Mouse (Mus musculus) cerebral cortex, adult 2 months (tissue): ENCODE results near the gene Gnaz.

Experiments used
- WGBS: fragments of 180-500 bp; shearing (Covaris S2); methylation state at CpG from one replicate; pipeline ENCODE4 v1.1.7; 2018; 5-methylcytosine and 5-hydroxymethylcytosine counted together

The Gnaz gene

DNA sequence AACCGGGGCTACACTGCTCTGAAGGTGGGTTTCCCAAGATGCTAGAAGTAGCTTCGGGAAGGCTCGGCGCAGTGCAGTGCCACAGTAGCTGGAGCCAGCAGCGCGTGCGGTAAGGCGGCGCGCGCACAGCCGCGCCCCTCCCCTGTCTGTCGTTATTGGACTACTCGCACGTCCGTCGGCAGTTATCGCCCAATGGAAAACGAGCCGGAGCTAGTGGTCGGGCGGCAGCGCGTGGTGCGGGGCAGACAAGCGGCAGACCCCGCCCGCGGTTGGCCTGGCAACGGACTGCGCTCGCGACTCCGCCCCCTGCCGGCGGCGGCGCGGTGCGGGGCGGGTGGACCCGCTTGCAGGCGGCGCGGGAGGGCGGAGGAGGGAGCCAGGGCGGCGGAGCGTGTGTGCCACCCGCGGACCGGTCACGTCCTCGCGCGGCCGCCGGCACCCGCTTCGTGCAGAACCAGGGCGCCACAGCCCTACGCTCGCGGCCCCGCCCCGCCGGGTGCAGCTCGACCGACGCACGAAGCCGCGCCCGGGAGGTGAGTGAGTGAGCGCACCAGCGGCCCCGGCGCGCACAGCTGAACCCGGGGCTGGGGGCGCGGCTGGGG lies at the start of gene Gnaz:
Gene Gnaz (plus strand): TSS at position 328 of the 602 bp plus-strand sequence.
- WGBS, result under 1% methylated on average over 82 of the region's 83 CpGs

DNA sequence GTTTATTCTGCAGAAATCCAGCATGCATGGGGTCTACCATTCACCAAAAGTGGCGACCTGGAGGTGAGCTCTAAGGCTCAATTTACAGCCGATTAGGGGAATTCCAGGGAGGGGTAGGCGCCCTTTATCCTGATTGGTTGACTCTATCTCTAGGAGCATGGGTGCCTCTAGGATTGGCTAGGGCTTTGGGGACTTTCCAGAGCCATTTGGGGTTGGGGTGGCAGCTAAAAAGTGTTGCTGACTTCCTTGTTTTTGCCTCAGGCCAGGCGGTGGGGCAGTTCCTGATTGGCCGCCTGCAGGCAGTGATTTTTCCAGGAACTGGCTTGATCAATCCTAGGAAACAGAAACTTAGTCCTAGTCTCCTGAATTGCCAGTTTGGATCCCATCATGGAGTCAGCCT lies 47.7 kb upstream of the Gnaz start:
- 53% methylated on average over 5 of the region's 5 CpGs for WGBS

DNA sequence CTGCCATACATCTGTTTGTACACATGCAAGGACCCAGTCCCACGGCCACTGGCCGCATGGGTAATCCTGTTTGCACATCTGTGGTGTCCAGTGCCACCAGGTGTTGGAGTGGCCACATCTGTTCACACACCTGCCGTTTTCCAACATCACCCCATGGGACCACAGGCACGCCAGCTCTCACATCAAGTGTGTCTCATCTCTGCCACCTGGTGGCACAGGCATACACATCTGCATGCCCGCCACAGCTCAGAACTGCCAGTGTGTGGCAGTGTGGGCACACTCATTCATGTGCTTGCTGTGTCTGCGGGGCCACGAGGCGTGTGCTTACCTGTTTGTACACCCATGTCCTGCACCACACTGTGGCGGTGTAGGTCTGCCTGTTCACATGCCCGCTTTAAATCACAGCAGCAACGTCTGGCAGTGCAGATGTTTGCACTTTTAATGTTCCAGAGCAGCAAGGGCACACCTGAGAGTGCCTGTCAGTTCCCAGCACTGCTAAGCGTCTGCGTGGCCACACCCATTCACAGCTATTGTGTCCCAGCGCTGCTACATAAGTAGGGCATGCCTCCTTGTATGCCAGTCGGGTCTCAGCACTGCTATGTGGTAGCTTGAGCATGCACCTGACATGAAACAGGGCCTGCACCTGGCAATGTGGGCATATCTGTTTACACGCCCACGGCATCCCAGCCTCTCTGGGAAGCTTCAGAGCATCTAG lies 46.0 kb upstream of the Gnaz start:
- WGBS, result 39% methylated on average over 17 of the region's 17 CpGs

- 89% methylated on average over 11 of the region's 11 CpGs for WGBS
Observed at GRCm38 (mm10) chr10:74921614-74922013, 45.4 kb upstream of the Gnaz start.

- WGBS, result 19% methylated on average over 6 of the region's 6 CpGs
Observed at GRCm38 (mm10) chr10:74922763-74923162, 44.2 kb upstream of the Gnaz start.

DNA sequence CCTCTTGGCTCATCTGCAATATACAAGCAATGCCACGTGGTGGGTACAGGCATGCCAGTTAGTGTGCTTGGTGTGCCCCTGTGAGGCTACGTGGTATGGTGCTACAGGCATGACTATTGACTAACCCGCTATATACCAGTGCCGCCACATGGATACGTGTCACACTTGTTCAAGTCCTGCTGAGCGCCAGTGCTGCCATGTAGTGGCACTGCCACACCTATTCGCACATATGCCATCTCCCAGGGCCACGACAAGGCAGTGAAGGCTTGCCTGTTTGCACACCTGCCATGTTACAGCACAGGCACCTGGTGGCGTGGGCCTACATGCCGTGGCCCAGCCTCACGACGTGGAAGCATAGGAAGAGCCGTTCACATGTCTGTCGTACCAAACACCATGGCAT lies 42.7 kb upstream of the Gnaz start:
- 93% methylated on average over 14 of the region's 14 CpGs for WGBS

DNA sequence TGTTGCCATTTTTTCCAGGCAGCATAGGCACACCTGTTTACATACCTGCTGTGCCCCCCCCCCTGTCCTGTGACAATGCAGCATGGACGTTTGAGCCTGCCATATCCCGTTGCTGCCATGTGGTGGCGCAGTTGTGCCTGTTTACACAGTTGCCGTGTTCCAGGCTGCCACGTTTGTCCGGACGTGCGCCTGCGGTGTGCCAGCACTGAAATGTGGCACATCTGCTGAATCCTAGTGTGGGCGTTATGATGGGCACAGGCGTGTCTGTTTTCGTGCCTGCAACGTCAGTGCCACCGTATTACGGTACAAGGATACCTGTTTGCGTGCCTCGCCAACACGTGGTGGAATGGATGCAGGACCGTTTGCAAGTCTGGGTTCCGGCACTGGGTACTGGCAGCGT lies 41.7 kb upstream of the Gnaz start:
- WGBS, result 7% methylated on average over 21 of the region's 21 CpGs

DNA sequence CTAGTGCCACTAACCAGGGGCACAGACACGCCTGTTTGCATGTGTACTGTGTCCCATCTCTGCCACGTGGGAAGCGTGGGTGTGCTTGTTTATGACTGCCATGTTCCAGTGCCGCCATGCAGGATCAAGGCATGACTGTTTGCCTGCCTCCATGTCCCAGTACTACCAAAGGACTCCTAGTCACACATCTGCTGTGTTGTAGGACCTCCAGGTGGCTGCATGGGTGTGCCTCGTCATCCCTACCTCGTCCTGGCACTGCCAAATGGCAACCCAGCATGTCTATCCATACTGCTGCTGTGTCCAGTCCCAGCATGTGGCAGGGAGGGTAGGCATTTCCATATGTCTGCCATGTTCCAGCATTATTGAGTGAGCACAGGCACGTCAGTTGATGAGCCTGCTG lies 38.7 kb upstream of the Gnaz start:
- WGBS, result 83% methylated on average over 7 of the region's 7 CpGs

- 72% methylated on average over 6 of the region's 6 CpGs for WGBS
Observed at GRCm38 (mm10) chr10:74929578-74929977, 37.4 kb upstream of the Gnaz start.

- 70% methylated on average over 3 of the region's 3 CpGs for WGBS
Observed at GRCm38 (mm10) chr10:74930541-74930940, 36.4 kb upstream of the Gnaz start.

GRCm38 (mm10) chr10:74931631-74932030 lies 35.3 kb upstream of the Gnaz start:
- WGBS, result 78% methylated on average over 6 of the region's 6 CpGs

- WGBS, result 88% methylated on average over 6 of the region's 6 CpGs
Observed at GRCm38 (mm10) chr10:74932487-74932886, 34.5 kb upstream of the Gnaz start.

- 48% methylated on average over 19 of the region's 19 CpGs for WGBS
Observed at GRCm38 (mm10) chr10:74933548-74934190, 33.3 kb upstream of the Gnaz start.

DNA sequence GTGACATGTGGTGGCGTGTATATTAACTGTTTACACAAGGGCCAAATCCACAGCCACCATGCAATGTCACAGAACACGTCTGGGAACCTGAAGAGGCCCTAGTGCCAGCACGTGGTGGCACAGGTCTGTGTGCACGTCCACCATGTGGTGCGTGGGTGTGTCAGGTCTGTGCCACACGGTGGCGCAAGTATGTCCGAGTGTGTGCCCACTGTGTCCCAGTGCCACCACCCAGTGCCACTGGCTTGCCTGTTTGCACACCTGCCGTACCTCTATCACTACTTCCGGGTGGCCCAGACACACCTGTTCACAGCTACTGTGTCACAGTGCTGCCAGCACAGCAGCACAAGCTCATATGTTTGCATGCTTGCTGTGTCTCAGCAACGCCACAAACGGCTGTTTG lies 32.5 kb upstream of the Gnaz start:
- WGBS, result 71% methylated on average over 12 of the region's 12 CpGs

- WGBS, result 24% methylated on average over 6 of the region's 6 CpGs
Observed at GRCm38 (mm10) chr10:74935016-74935415, 32.0 kb upstream of the Gnaz start.

- WGBS, result 83% methylated on average over 10 of the region's 10 CpGs
Observed at GRCm38 (mm10) chr10:74937003-74937790, 29.8 kb upstream of the Gnaz start.

GRCm38 (mm10) chr10:74938410-74938809 lies 28.6 kb upstream of the Gnaz start:
- WGBS, result 76% methylated on average over 5 of the region's 5 CpGs

DNA sequence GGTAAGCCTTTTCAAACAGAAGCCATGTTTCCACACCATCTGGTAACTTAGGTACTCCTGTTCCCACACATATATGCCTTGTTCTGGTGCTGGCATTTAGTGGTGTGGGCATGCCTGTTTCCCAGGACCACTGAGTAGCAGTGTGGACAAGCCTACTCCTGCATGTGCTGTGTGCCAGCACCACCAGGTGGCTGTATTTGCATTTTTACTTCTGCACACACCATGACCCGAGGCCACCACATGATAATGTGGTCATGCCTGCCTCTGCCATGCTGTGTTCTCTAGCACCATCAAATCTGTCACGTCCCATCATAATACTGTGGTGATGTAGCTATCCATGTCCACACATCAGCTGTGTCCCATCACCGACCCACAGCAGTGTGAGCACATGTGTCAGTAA lies 27.7 kb upstream of the Gnaz start:
- 67% methylated on average over 3 of the region's 3 CpGs for WGBS

GRCm38 (mm10) chr10:74940795-74941194 lies 26.2 kb upstream of the Gnaz start:
- 100% methylated on average over 1 of the region's 1 CpGs for WGBS

- 26% methylated on average over 9 of the region's 9 CpGs for WGBS
Observed at GRCm38 (mm10) chr10:74952830-74953443, 14.0 kb upstream of the Gnaz start.

GRCm38 (mm10) chr10:74964380-74964779 lies 2.6 kb upstream of the Gnaz start:
- 87% methylated on average over 1 of the region's 1 CpGs for WGBS
